20 mouse cellular contexts compared by ENCODE assay signal in the genomic region with DNA sequence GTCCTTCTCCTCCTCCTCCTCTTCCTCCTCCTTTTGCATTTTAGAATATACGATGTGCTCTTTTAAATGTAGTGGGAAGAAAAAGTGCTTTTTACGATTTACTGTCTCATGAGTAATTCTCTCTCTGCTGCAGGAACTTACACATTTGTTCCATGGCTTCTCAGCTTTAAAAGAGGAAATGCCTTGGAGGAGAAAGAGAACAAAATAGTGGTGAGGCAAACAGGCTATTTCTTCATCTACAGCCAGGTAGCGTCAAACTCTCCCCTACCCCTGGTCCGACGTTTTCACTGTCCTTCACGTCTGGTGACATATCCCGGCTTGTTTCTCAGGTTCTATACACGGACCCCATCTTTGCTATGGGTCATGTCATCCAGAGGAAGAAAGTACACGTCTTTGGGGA.
"Had no signal": no experiment of that assay in that cellular context is flagged by ENCODE, and none has a peak within 500 bp of the region (broad histone marks: within the 10 kb centered on the region; RNA-seq: fewer than 3 reads in every experiment).

No protein-coding gene starts in this region.

- H3K27me3 ChIP-seq: liver, embryonic 15.5 days; megakaryocyte, embryonic 14.5 days; midbrain, embryonic 13.5 days; midbrain, embryonic 15.5 days; neural tube, embryonic 12.5 days; stomach, embryonic 15.5 days had no signal

- DNase-seq: lung, adult 18-20 months; lung, embryonic 14.5 days; lung, postnatal 10 days; lung, postnatal 4 days; retina, postnatal 1 day; right cerebral cortex, adult 18-20 months; right cerebral cortex, postnatal 25 days; right cerebral cortex, postnatal 4 days; spleen, adult 18-20 months; thymus, adult 2 months; thymus, postnatal 25 days; thymus, postnatal 4 days had no signal

- H3K4me1 ChIP-seq: liver, embryonic 15.5 days; midbrain, embryonic 15.5 days; neural tube, embryonic 12.5 days; stomach, embryonic 15.5 days had no signal

- H3K4me2 ChIP-seq: liver, embryonic 15.5 days; lung, embryonic 14.5 days; midbrain, embryonic 11.5 days; midbrain, embryonic 13.5 days; midbrain, embryonic 15.5 days; neural tube, embryonic 12.5 days; stomach, embryonic 15.5 days had no signal

- H3K36me3 ChIP-seq: liver, embryonic 15.5 days; midbrain, embryonic 13.5 days; midbrain, embryonic 15.5 days; neural tube, embryonic 12.5 days; stomach, embryonic 15.5 days had no signal

- H3K27ac ChIP-seq: liver, embryonic 15.5 days; midbrain, embryonic 13.5 days; midbrain, embryonic 15.5 days; neural tube, embryonic 12.5 days; stomach, embryonic 15.5 days; stomach, postnatal 0 days had no signal

- H3K9ac ChIP-seq: liver, embryonic 15.5 days; lung, embryonic 14.5 days; midbrain, embryonic 13.5 days; midbrain, embryonic 15.5 days; neural tube, embryonic 12.5 days; stomach, embryonic 15.5 days had no signal

- ATAC-seq: midbrain, embryonic 15.5 days had no signal

- H3K4me3 ChIP-seq: liver, embryonic 15.5 days; midbrain, embryonic 13.5 days; midbrain, embryonic 15.5 days; neural tube, embryonic 12.5 days; stomach, embryonic 15.5 days had no signal

- H3K9me3 ChIP-seq: liver, embryonic 15.5 days; megakaryocyte, embryonic 14.5 days; midbrain, embryonic 13.5 days; midbrain, embryonic 15.5 days; neural tube, embryonic 12.5 days; stomach, embryonic 15.5 days had no signal
